Mouse (Mus musculus): ENCODE results near the gene Zfp512b. TPM values are rescaled to one million over a fixed set of nuclear protein-coding genes. Genes with fewer than 3 reads are reported as not detected.

Zfp512b gene
- total and polyA plus RNA-seq, 3 experiments: 11.0 to 26.8 (median 16.6) TPM

GRCm38 (mm10) chr2:181598454-181599351 lies 6.1 kb upstream of the Zfp512b start, which contains the start of gene Samd10 (continued):
- TF ChIP-seq ETS1 (conservative IDR thresholded peaks at IDR 0.05; ENCODE audit: low read depth, low read length) (no peak), CHD2 (IDR thresholded peaks at IDR 0.05; ENCODE audit: low read length) (no peak), ZKSCAN1 (IDR thresholded peaks at IDR 0.05; ENCODE audit: borderline replicate concordance, low read depth, low read length) (no peak)

DNA sequence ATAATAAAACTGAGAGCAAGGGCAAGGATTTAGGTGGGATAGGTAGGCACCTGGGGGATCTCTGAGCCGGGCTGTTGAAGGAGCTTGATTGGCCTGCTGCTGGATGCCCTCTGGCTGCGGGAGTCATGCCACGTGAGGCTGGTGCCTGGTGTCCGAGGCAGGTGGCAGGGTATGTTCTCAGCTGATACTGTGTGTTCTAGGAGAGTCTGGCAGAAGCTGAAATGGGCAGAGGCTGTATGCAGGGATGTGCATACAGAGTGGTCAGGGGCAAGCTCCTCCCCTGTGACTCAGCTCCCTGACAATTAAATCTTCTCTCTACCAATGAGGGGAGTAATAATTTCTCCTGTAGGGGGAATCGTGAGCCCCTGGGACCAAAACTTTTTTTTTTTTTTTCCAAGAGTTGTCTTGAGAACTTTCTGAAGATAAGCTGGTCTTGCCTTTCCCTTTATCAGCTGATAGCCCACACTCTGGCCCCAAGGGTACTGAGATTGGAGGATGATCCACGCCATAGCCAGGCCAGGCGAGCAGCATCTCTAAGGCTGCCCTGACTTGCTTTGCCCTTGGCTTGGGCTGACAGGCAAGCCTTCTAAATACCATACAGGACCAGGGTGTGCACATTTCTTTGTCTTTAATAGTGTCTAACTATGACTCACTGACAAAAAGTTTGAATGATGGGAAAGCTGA lies 4.9 kb upstream of the Zfp512b start:
- Histone ChIP-seq H3K79me2 (replicated peaks; ENCODE audit: control insufficient read depth, extremely low read depth, insufficient read depth, poor library complexity, severe bottlenecking) (peaks cover 12% of the 10 kb centered on the region), H3K27ac (ENCODE audit: insufficient read depth, low read depth) (no peak overlapping the region), H3K4me2 (ENCODE audit: insufficient read depth, low read depth, poor library complexity, severe bottlenecking) (no peak overlapping the region), H3K9me3 (replicated peaks; ENCODE audit: low read length) (no peaks in the 10 kb centered on the region), H3K27me3 (replicated peaks) (peaks cover 18% of the 10 kb centered on the region), H3K4me3 (replicated peaks in 1 of 3; ENCODE audit: low read depth in 2 of 3, low read length in 2 of 3, poor library complexity in 1 of 3) (no peak overlapping the region), H3K36me3 (replicated peaks in 1 of 2; ENCODE audit: control insufficient read depth in 1 of 2, insufficient read depth in 1 of 2, low read length in 1 of 2) (no peaks in the 10 kb centered on the region), H3K4me1 (ENCODE audit: control insufficient read depth in 1 of 2, insufficient read depth in 2 of 2) (peaks cover 7 to 26% of the 10 kb centered on the region in 2 experiments; a peak in 3 of 4 replicates), H3K9ac (ENCODE audit: insufficient read depth, low read depth) (no peak overlapping the region)
- DNase-seq (ENCODE audit: extremely low read depth): no peak
- dilution Hi-C loops (cut with MboI; ENCODE audit: extremely low pct_ligation_motif_present, extremely low pct_unique_long_range_greater_than_20kb, low sequenced_read_pairs) (no loop called here), in situ Hi-C loops (cut with MboI; ENCODE audit: low pct_ligation_motif_present, low pct_unique_long_range_greater_than_20kb, low sequenced_read_pairs) (no loop called here)
- TF ChIP-seq ELF1 (IDR thresholded peaks at IDR 0.05; ENCODE audit: low read depth, low read length) (no peak), ZNF384 (IDR thresholded peaks at IDR 0.05; ENCODE audit: low read depth, low read length) (peak; percentile 81), BHLHE40 (IDR thresholded peaks at IDR 0.05; ENCODE audit: low read depth, low read length) (no peak), ZC3H11A (IDR thresholded peaks at IDR 0.05; ENCODE audit: low read depth, low read length) (no peak), POLR2AphosphoS2 (IDR thresholded peaks at IDR 0.05; ENCODE audit: low read depth, low read length) (no peak), ETS1 (conservative IDR thresholded peaks at IDR 0.05; ENCODE audit: low read depth, low read length) (no peak), IRF4 (IDR thresholded peaks at IDR 0.05; ENCODE audit: low read depth, low read length) (no peak)

GRCm38 (mm10) chr2:181596221-181596960 lies 3.8 kb upstream of the Zfp512b start:
- Histone ChIP-seq H3K9ac (ENCODE audit: insufficient read depth, low read depth) (no peak overlapping the region), H3K9me3 (replicated peaks; ENCODE audit: low read length) (no peaks in the 10 kb centered on the region), H3K4me3 (replicated peaks in 1 of 3; ENCODE audit: low read depth in 2 of 3, low read length in 2 of 3, poor library complexity in 1 of 3) (no peak overlapping the region), H3K27ac (ENCODE audit: insufficient read depth, low read depth) (no peak overlapping the region), H3K27me3 (replicated peaks) (peaks cover 18% of the 10 kb centered on the region), H3K79me2 (replicated peaks; ENCODE audit: control insufficient read depth, extremely low read depth, insufficient read depth, poor library complexity, severe bottlenecking) (peaks cover 1% of the 10 kb centered on the region), H3K36me3 (replicated peaks in 1 of 2; ENCODE audit: control insufficient read depth in 1 of 2, insufficient read depth in 1 of 2, low read length in 1 of 2) (no peaks in the 10 kb centered on the region), H3K4me1 (ENCODE audit: control insufficient read depth in 1 of 2, insufficient read depth in 2 of 2) (peaks cover 9 to 22% of the 10 kb centered on the region in 2 experiments), H3K4me2 (ENCODE audit: insufficient read depth, low read depth, poor library complexity, severe bottlenecking) (no peak overlapping the region)
- in situ Hi-C loops (cut with MboI; ENCODE audit: low pct_ligation_motif_present, low pct_unique_long_range_greater_than_20kb, low sequenced_read_pairs): no loop called here
- dilution Hi-C loops (cut with MboI; ENCODE audit: extremely low pct_ligation_motif_present, extremely low pct_unique_long_range_greater_than_20kb, low sequenced_read_pairs): no loop called here
- no peak for DNase-seq (ENCODE audit: extremely low read depth)
- TF ChIP-seq BHLHE40 (IDR thresholded peaks at IDR 0.05; ENCODE audit: low read depth, low read length) (no peak), IRF4 (IDR thresholded peaks at IDR 0.05; ENCODE audit: low read depth, low read length) (no peak), USF2 (conservative IDR thresholded peaks at IDR 0.05; ENCODE audit: low read depth, low read length) (no peak), HCFC1 (IDR thresholded peaks at IDR 0.05; ENCODE audit: low read depth, low read length) (no peak), MXI1 (IDR thresholded peaks at IDR 0.05; ENCODE audit: low read depth, low read length) (no peak), MAZ (IDR thresholded peaks at IDR 0.05; ENCODE audit: low read depth, low read length) (no peak), EP300 (IDR thresholded peaks at IDR 0.05; ENCODE audit: low read length) (no peak), SMC3 (IDR thresholded peaks at IDR 0.05; ENCODE audit: low read depth, low read length) (no peak), POLR2AphosphoS2 (IDR thresholded peaks at IDR 0.05; ENCODE audit: low read depth, low read length) (no peak), NELFE (IDR thresholded peaks at IDR 0.05; ENCODE audit: low read depth, low read length) (no peak), CHD1 (IDR thresholded peaks at IDR 0.05; ENCODE audit: low read depth, low read length) (no peak), MYC (IDR thresholded peaks at IDR 0.05; ENCODE audit: low read depth, low read length) (no peak)

Measured in CH12.LX (cell line).